Mouse (Mus musculus) testis, adult 2 months (tissue): ENCODE data around the gene Cnot1. TPM values are rescaled to one million over a fixed set of nuclear protein-coding genes. Genes with fewer than 3 reads are reported as not detected.
A peak's percentile ranks its signal among the peaks of the same experiment; 100 is the strongest.

Experiments
- H3K27ac ChIP-seq: fragments of 200-500 bp; 2 replicates; pipeline ENCODE4 v1.5.1; 2012; ENCODE audit warnings: low read depth, low read length; ENCODE audit not compliant: control insufficient read depth, insufficient read depth
- H3K27me3 ChIP-seq: fragments of 200-500 bp; 2 replicates; pipeline ENCODE4 v1.6.1; 2012; ENCODE audit warnings: mild to moderate bottlenecking, low read length, moderate library complexity; ENCODE audit not compliant: control insufficient read depth, insufficient read depth
- H3K36me3 ChIP-seq: fragments of 200-500 bp; 2 replicates; pipeline ENCODE4 v1.6.1; 2012; ENCODE audit warnings: mild to moderate bottlenecking, low read length; ENCODE audit not compliant: control insufficient read depth, insufficient read depth
- H3K4me1 ChIP-seq: fragments of 200-500 bp; 2 replicates; pipeline ENCODE4 v1.6.1; 2012; ENCODE audit warnings: low read length; ENCODE audit not compliant: control insufficient read depth, insufficient read depth
- H3K4me3 ChIP-seq: fragments of 200-500 bp; 2 replicates; pipeline ENCODE4 v1.5.1; 2012; ENCODE audit warnings: low read depth, mild to moderate bottlenecking, low read length, moderate library complexity, mixed read lengths; ENCODE audit not compliant: control insufficient read depth
- CTCF ChIP-seq: fragments of 200-500 bp; IDR thresholded peaks from 2 replicates; pipeline ENCODE4 v1.5.1; 2012; ENCODE audit warnings: low read depth, mild to moderate bottlenecking, inconsistent platforms, low read length, moderate library complexity; ENCODE audit not compliant: control insufficient read depth, insufficient read depth, insufficient replicate concordance
- POLR2A ChIP-seq: fragments of 200-500 bp; IDR thresholded peaks from 2 replicates; pipeline ENCODE4 v1.6.1; 2012; ENCODE audit warnings: low read depth, mild to moderate bottlenecking, inconsistent platforms, low read length, moderate library complexity; ENCODE audit not compliant: control insufficient read depth
- polyA plus RNA-seq: library from polyadenylated mRNA; depleted of rRNA; stranded (reverse); fragments of >200 nt; gene quantifications from 2 replicates; pipeline ENCODE4 v1.2.3, GENCODE M21; 2012

The Cnot1 gene
- polyA plus RNA-seq, 1 experiment: 236 TPM

GRCm38 (mm10) chr8:95690929-95691541, 116.2 kb downstream of the Cnot1 start:
- no peaks in the 10 kb centered on the region for H3K36me3 ChIP-seq
- H3K4me1 ChIP-seq: no peaks in the 10 kb centered on the region; the same call in 1 of the 2 replicates
- H3K4me3 ChIP-seq: peak overlapping the region; percentile 55
- TF ChIP-seq CTCF (no peak), POLR2A (no peak)
- no peak overlapping the region for H3K27ac ChIP-seq
- no peaks in the 10 kb centered on the region for H3K27me3 ChIP-seq

GRCm38 (mm10) chr8:95688073-95688672, 119.1 kb downstream of the Cnot1 start:
- no peaks in the 10 kb centered on the region; the same call in 1 of the 2 replicates for H3K4me1 ChIP-seq
- no peaks in the 10 kb centered on the region for H3K36me3 ChIP-seq
- no peak overlapping the region for H3K27ac ChIP-seq
- H3K4me3 ChIP-seq: no peak overlapping the region
- no peaks in the 10 kb centered on the region for H3K27me3 ChIP-seq
- TF ChIP-seq CTCF (no peak), POLR2A (no peak)

DNA sequence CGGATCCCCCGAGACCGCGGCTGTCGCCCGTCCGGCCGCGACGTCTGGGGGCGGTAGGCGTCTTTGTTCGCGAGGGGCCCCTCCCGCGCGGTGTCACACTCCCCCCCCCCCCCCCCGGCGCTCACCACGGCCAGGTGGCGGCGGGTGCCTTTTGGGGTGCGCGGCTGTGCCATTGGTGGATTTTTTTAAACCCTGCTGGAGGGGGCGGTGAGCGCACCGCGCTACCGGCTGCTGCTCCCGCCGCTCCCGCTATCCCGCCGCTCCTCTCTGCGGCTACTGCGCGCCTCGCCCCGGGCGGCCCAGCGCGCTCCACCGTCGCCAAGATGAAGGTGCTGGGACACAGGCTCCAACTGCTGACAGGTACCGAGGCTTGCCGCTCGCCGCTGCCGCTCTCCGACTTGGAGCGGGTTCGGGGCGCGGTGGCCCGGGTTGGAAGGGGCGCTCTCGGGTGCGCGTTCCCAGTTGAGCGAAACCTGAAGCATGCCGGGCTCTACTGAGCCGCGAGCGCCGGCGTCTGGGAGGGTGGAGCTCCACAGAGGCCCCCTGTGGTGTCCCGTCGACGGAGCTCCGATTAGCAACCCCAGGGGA, 129.1 kb downstream of the Cnot1 start:
- TF ChIP-seq CTCF: no peak
- TF ChIP-seq POLR2A: no peak
- H3K27ac ChIP-seq: no peak overlapping the region
- H3K36me3 ChIP-seq: no peaks in the 10 kb centered on the region
- no peaks in the 10 kb centered on the region for H3K27me3 ChIP-seq
- H3K4me1 ChIP-seq: peaks cover 6% of the 10 kb centered on the region; the same call in 1 of the 2 replicates
- peak overlapping the region; percentile 72 for H3K4me3 ChIP-seq

GRCm38 (mm10) chr8:95677591-95678023, 129.7 kb downstream of the Cnot1 start:
- Histone ChIP-seq H3K36me3 (no peaks in the 10 kb centered on the region), H3K27me3 (no peaks in the 10 kb centered on the region), H3K4me1 (peaks cover 6% of the 10 kb centered on the region; the same call in 1 of the 2 replicates), H3K27ac (no peak overlapping the region), H3K4me3 (peak overlapping the region; percentile 72)
- TF ChIP-seq CTCF (no peak), POLR2A (no peak)

DNA sequence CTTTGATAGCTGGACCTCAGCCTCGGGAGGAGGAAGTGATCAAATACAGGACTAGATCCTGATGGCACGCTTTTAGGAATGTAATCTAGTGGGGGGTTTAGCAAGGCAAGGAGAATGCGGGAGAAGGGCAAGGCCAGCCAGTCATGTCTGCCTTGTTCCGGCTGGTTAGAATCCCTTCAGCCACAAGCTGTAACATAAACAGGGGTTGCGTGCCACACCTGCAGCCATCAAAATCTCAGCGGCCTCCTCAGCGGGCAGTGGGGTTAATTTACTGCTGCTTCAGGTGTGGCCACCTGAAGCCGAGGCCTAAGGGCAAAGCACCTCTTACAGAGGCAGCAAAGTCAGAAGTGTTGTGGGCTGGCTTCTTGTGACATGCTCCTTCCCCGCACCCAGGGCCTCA, 130.6 kb downstream of the Cnot1 start, which contains the start of gene Ndrg4:
TSS of gene Ndrg4 (plus strand) at position 350 of the 400 bp plus-strand sequence.
- no peak within 1 kb of the TSS for H3K27ac ChIP-seq
- peaks cover 6% of the 10 kb centered on the region; the same call in 1 of the 2 replicates for H3K4me1 ChIP-seq
- no peaks in the 10 kb centered on the region for H3K27me3 ChIP-seq
- H3K36me3 ChIP-seq: no peaks in the 10 kb centered on the region
- peak within 1 kb of the TSS; percentile 72 for H3K4me3 ChIP-seq
- no peak for TF ChIP-seq CTCF
- no peak for TF ChIP-seq POLR2A

- TF ChIP-seq CTCF: no peak
- no peak for TF ChIP-seq POLR2A
- H3K36me3 ChIP-seq: no peaks in the 10 kb centered on the region
- no peak overlapping the region for H3K4me3 ChIP-seq
- no peak overlapping the region for H3K27ac ChIP-seq
- H3K27me3 ChIP-seq: no peaks in the 10 kb centered on the region
- H3K4me1 ChIP-seq: peaks cover 6% of the 10 kb centered on the region; the same call in 1 of the 2 replicates
Measured at GRCm38 (mm10) chr8:95672811-95673210, 134.5 kb downstream of the Cnot1 start.

DNA sequence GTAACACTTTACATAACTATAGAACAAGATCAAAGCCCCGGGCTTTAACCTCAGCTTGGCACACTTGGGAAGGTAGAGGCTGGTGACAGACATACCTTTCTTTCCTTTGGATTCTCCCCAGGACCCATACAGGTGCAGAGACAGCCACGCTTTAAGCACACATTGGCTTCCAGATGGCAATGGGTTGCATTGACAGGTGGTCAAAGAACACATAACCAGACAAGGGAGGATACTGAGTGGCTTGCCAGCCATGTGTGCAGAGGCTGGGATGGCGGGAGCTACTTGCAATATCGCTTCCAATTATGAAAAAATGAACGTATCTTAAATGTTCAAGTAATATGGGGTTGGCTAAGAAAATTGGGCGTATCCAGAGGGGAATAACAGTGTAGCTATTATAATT, 135.4 kb downstream of the Cnot1 start:
- no peaks in the 10 kb centered on the region for H3K36me3 ChIP-seq
- H3K27ac ChIP-seq: no peak overlapping the region
- no peak for TF ChIP-seq POLR2A
- TF ChIP-seq CTCF: no peak
- H3K4me3 ChIP-seq: no peak overlapping the region
- H3K27me3 ChIP-seq: no peaks in the 10 kb centered on the region
- H3K4me1 ChIP-seq: peaks cover under 1% of the 10 kb centered on the region; the same call in 1 of the 2 replicates
